Mouse (Mus musculus): ENCODE data around the gene Serhl. TPM values are rescaled to one million over a fixed set of nuclear protein-coding genes. Genes with fewer than 3 reads are reported as not detected.
"Not testable (repeated sequence)": the region's sequence is repeated elsewhere in the genome, so short reads cannot be mapped to it uniquely, and the experiment has no call there.

Serhl gene
- total and polyA plus RNA-seq, 3 experiments = 52.0 to 123 (median 59.5) TPM

DNA sequence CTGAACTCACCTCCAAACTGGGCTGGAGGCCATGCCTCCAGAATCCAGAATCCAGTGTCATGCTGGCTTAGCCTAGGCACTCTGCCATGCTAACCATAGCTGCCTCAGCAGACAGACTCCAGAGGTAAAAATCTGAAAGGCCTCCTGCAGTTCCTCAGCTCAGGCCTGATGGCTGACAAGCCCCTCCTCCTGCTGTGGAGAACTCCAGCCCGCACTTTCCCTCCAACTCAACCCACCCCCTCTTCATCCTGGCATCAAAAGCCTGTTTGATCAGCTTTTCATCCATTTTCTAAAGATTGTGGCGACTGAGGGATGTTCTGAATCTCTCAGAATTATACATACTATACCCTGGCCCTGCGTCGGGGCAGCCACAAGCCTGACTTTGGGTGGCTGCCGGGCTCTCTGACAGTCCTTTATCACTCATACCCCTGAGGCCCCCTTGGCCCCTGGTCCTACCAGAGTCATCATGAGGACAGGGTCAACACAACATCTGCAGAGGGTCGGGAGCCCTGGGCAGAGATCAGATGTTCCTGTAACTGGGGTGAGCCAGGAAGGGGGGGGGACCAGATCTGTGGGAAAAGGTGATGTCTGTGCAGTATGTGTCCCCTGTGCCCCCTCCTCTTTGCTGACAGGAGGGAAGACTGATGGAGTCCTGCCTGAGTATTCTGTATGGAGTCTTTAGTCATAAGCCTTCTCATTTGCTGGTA lies 46.5 kb upstream of the Serhl start:
- no peak overlapping the region for H3K4me3 ChIP-seq (replicated peaks in 1 of 3; ENCODE audit: low read depth in 2 of 3, low read length in 2 of 3, poor library complexity in 1 of 3)
- H3K27ac ChIP-seq (ENCODE audit: insufficient read depth, low read depth) = no peak overlapping the region
- H3K4me2 ChIP-seq (ENCODE audit: insufficient read depth, low read depth, poor library complexity, severe bottlenecking) = no peak overlapping the region
- in situ Hi-C loops (cut with MboI; ENCODE audit: low pct_ligation_motif_present, low pct_unique_long_range_greater_than_20kb, low sequenced_read_pairs) = loop anchor here (10.0 kb wide), 1 partner anchor 238 kb away; no protein-coding TSS in a partner anchor
- no peak for TF ChIP-seq ZNF384 (IDR thresholded peaks at IDR 0.05; ENCODE audit: low read depth, low read length)
- no peak for TF ChIP-seq PAX5 (IDR thresholded peaks at IDR 0.05; ENCODE audit: low read length)
- no peak for TF ChIP-seq ELF1 (IDR thresholded peaks at IDR 0.05; ENCODE audit: low read depth, low read length)
- no peak for TF ChIP-seq USF1 (IDR thresholded peaks at IDR 0.05; ENCODE audit: low read depth, low read length)
- TF ChIP-seq TBP (conservative IDR thresholded peaks at IDR 0.05; ENCODE audit: low read depth, low read length) = no peak
- no peak for TF ChIP-seq POLR2AphosphoS2 (IDR thresholded peaks at IDR 0.05; ENCODE audit: low read depth, low read length)
- TF ChIP-seq NRF1 (IDR thresholded peaks at IDR 0.05; ENCODE audit: low read depth, low read length) = no peak
- no peak for TF ChIP-seq IRF4 (IDR thresholded peaks at IDR 0.05; ENCODE audit: low read depth, low read length)
- TF ChIP-seq BHLHE40 (IDR thresholded peaks at IDR 0.05; ENCODE audit: low read depth, low read length) = no peak
- TF ChIP-seq ZKSCAN1 (IDR thresholded peaks at IDR 0.05; ENCODE audit: borderline replicate concordance, low read depth, low read length) = no peak
- no peak for TF ChIP-seq SIN3A (IDR thresholded peaks at IDR 0.05; ENCODE audit: low read length)
- TF ChIP-seq RCOR1 (conservative IDR thresholded peaks at IDR 0.05; ENCODE audit: low read depth, low read length) = no peak
- TF ChIP-seq ZMIZ1 (IDR thresholded peaks at IDR 0.05; ENCODE audit: low read depth, low read length) = no peak
- no peak for TF ChIP-seq MEF2A (IDR thresholded peaks at IDR 0.05; ENCODE audit: borderline replicate concordance, low read depth, low read length)
- no peak for TF ChIP-seq GABPA (IDR thresholded peaks at IDR 0.05; ENCODE audit: insufficient replicate concordance, low read depth, low read length)
- H3K9ac ChIP-seq (ENCODE audit: insufficient read depth, low read depth) = no peak overlapping the region
- H3K4me1 ChIP-seq (ENCODE audit: control insufficient read depth in 1 of 2, insufficient read depth in 2 of 2) = peaks cover 12 to 24% of the 10 kb centered on the region in 2 experiments
- dilution Hi-C loops (cut with MboI; ENCODE audit: extremely low pct_ligation_motif_present, extremely low pct_unique_long_range_greater_than_20kb, low sequenced_read_pairs) = no loop called here
- H3K36me3 ChIP-seq (replicated peaks in 1 of 2; ENCODE audit: control insufficient read depth in 1 of 2, insufficient read depth in 1 of 2, low read length in 1 of 2) = no peaks in the 10 kb centered on the region
- no peaks in the 10 kb centered on the region for H3K79me2 ChIP-seq (replicated peaks; ENCODE audit: control insufficient read depth, extremely low read depth, insufficient read depth, poor library complexity, severe bottlenecking)
- no peak for DNase-seq (ENCODE audit: extremely low read depth)
- peaks cover 14% of the 10 kb centered on the region for H3K9me3 ChIP-seq (replicated peaks; ENCODE audit: low read length)
- H3K27me3 ChIP-seq (replicated peaks) = peaks cover 2% of the 10 kb centered on the region

DNA sequence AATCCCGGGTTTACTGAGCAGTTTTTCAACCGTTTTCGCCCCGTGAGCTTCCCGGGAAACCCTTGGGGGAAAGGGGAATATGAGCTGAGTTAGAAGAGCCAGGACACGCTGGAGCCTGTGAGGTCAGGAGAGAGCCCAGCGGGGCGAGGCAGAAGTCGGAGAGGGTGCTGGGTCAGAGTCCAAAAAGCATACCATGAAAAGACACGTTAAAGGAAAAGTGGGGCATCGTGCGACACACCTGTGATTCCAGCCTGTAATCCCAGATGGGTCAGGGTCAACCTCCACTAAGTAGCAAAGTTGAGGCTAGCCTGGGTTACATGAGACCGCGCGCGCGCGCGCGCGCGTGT lies 46.0 kb upstream of the Serhl start:
- H3K27ac ChIP-seq (ENCODE audit: insufficient read depth, low read depth) = no peak overlapping the region
- dilution Hi-C loops (cut with MboI; ENCODE audit: extremely low pct_ligation_motif_present, extremely low pct_unique_long_range_greater_than_20kb, low sequenced_read_pairs) (no loop called here), in situ Hi-C loops (cut with MboI; ENCODE audit: low pct_ligation_motif_present, low pct_unique_long_range_greater_than_20kb, low sequenced_read_pairs) (loop anchor here (10.0 kb wide), 1 partner anchor 239 kb away; no protein-coding TSS in a partner anchor)
- no peak for DNase-seq (ENCODE audit: extremely low read depth)
- no peak overlapping the region for H3K9ac ChIP-seq (ENCODE audit: insufficient read depth, low read depth)
- no peak overlapping the region for H3K4me2 ChIP-seq (ENCODE audit: insufficient read depth, low read depth, poor library complexity, severe bottlenecking)
- H3K36me3 ChIP-seq (replicated peaks in 1 of 2; ENCODE audit: control insufficient read depth in 1 of 2, insufficient read depth in 1 of 2, low read length in 1 of 2) = no peaks in the 10 kb centered on the region
- peaks cover 12 to 21% of the 10 kb centered on the region in 2 experiments for H3K4me1 ChIP-seq (ENCODE audit: control insufficient read depth in 1 of 2, insufficient read depth in 2 of 2)
- H3K79me2 ChIP-seq (replicated peaks; ENCODE audit: control insufficient read depth, extremely low read depth, insufficient read depth, poor library complexity, severe bottlenecking) = no peaks in the 10 kb centered on the region
- no peak overlapping the region for H3K4me3 ChIP-seq (replicated peaks in 1 of 3; ENCODE audit: low read depth in 2 of 3, low read length in 2 of 3, poor library complexity in 1 of 3)
- H3K27me3 ChIP-seq (replicated peaks) = peaks cover 2% of the 10 kb centered on the region
- peaks cover 14% of the 10 kb centered on the region for H3K9me3 ChIP-seq (replicated peaks; ENCODE audit: low read length)
- TF ChIP-seq TCF12 (IDR thresholded peaks at IDR 0.05; ENCODE audit: low read depth, low read length) = no peak
- no peak for TF ChIP-seq TBP (conservative IDR thresholded peaks at IDR 0.05; ENCODE audit: low read depth, low read length)
- TF ChIP-seq CTCF (conservative IDR thresholded peaks at IDR 0.05 in 1 of 2, IDR thresholded peaks at IDR 0.05 in 1 of 2; ENCODE audit: low read depth in 2 of 2, low read length in 2 of 2) = no peak
- no peak for TF ChIP-seq NRF1 (IDR thresholded peaks at IDR 0.05; ENCODE audit: low read depth, low read length)
- no peak for TF ChIP-seq POLR2A (IDR thresholded peaks at IDR 0.05; ENCODE audit: low read depth, low read length)
- TF ChIP-seq HCFC1 (IDR thresholded peaks at IDR 0.05; ENCODE audit: low read depth, low read length) = no peak
- TF ChIP-seq IRF4 (IDR thresholded peaks at IDR 0.05; ENCODE audit: low read depth, low read length) = no peak
- TF ChIP-seq NELFE (IDR thresholded peaks at IDR 0.05; ENCODE audit: low read depth, low read length) = no peak
- no peak for TF ChIP-seq MAX (IDR thresholded peaks at IDR 0.05; ENCODE audit: low read length)

DNA sequence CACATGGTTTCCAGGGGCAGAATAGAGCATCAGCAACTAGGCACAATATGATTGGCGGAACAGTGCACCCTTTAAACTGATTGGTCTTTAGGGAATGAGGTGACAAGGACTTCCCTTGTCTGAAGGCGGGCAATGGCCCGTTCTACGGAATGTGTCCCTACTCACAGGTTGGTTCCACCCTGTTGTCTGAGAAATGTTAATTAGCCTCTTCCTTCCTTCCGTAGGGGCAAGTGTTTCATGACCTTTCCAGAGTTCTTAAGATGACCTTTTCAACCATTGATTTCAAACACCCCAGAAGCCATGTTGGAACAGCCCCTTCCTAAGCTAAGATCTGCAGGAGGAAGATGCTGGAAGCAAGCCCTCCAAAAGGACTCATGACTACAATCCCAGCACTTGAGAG lies 43.7 kb upstream of the Serhl start:
- H3K9me3 ChIP-seq (replicated peaks; ENCODE audit: low read length) = peaks cover 14% of the 10 kb centered on the region
- dilution Hi-C loops (cut with MboI; ENCODE audit: extremely low pct_ligation_motif_present, extremely low pct_unique_long_range_greater_than_20kb, low sequenced_read_pairs); H3K36me3 ChIP-seq (replicated peaks in 1 of 2; ENCODE audit: control insufficient read depth in 1 of 2, insufficient read depth in 1 of 2, low read length in 1 of 2); H3K4me3 ChIP-seq (replicated peaks in 1 of 3; ENCODE audit: low read depth in 2 of 3, low read length in 2 of 3, poor library complexity in 1 of 3); H3K27ac ChIP-seq (ENCODE audit: insufficient read depth, low read depth); H3K4me2 ChIP-seq (ENCODE audit: insufficient read depth, low read depth, poor library complexity, severe bottlenecking); H3K9ac ChIP-seq (ENCODE audit: insufficient read depth, low read depth); H3K4me1 ChIP-seq (ENCODE audit: control insufficient read depth in 1 of 2, insufficient read depth in 2 of 2); H3K79me2 ChIP-seq (replicated peaks; ENCODE audit: control insufficient read depth, extremely low read depth, insufficient read depth, poor library complexity, severe bottlenecking); H3K27me3 ChIP-seq (replicated peaks); DNase-seq (ENCODE audit: extremely low read depth): not testable (repeated sequence)
- in situ Hi-C loops (cut with MboI; ENCODE audit: low pct_ligation_motif_present, low pct_unique_long_range_greater_than_20kb, low sequenced_read_pairs) = loop anchor here (10.0 kb wide), 1 partner anchor 241 kb away; no protein-coding TSS in a partner anchor

Measured in CH12.LX (cell line).